ENCODE assay signal across 8 mouse cellular contexts in the genomic region with DNA sequence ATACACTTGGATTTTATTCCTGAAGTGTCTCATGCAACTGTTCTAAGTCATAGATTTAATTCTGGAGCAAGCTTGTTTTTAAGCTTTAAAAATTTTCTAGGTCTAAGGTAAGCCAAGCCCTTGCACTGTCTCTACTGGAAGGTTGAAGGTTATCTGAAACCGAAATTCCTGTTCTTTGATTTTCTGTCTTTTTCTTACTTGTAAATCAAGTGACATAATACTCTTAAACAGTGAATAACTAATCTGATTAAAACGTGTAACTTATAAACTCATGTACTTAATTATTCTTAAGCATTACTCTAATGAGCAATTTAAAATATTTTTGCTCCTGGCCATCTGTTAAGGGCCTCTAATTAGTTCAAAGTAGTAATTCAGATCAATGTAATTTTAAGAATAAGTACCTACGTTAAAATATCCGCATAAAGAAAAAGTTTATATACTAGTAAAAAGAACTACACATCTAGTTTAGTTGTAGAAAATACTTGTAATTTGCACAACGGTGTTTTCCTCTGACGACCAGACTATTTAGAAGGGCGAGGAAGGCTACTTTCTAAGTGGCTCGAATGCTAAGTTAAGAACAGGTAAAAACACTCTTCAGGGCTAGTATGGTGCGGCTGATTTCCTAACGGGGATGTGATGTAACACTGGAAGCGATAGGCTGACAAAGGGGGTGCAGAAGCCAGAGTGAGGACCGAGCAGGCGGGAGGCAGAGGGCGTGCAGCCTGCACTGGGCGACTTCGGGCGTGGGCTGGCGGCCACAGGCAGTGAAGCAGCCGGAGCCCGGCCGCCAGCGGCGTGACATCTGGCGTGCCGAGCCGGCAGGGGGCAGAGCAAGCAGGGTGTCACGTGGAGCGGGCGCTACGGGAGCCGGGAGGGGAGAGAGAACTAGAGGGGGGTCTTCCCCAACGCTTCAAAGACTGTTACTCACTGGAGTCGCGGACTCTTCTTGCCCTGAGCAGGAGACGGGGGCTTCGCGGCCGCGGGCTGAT. TPM values are rescaled to one million over a fixed set of nuclear protein-coding genes. Genes with fewer than 3 reads are reported as not detected.
DNase-seq lines count a peak whose midpoint lies in the region; ATAC-seq lines count a peak whose summit lies in the region.

No protein-coding gene starts in this region.

- H3K4me3 ChIP-seq in hindbrain, embryonic 14.5 days (replicated peaks; ENCODE audit: low read length): peak overlapping the region; percentile 90

- peak overlapping the region; percentile 95 for H3K9ac ChIP-seq in hindbrain, embryonic 14.5 days

- H3K36me3 ChIP-seq in hindbrain, embryonic 14.5 days (replicated peaks; ENCODE audit: control insufficient read depth, insufficient read depth): no peaks in the 10 kb centered on the region

- H3K27me3 ChIP-seq in hindbrain, embryonic 14.5 days (ENCODE audit: control insufficient read depth, insufficient read depth, low read length): no peaks in the 10 kb centered on the region

- H3K4me2 ChIP-seq in hindbrain, embryonic 14.5 days (replicated peaks): peak overlapping the region; percentile 69

- peak; percentile 97 for DNase-seq in NIH3T3 (ENCODE audit: low read depth)
- DNase-seq in cerebellum, postnatal 10 days: peak; percentile 89 to 92
- DNase-seq in frontal cortex, postnatal 14 days (ENCODE audit: low spot score in 2 of 2): peak; percentile 87 to 90
- peak; percentile 84 for DNase-seq in hindbrain, embryonic 14.5 days (ENCODE audit: low spot score)
- peak; percentile 93 to 95 for DNase-seq in layer of hippocampus, postnatal 36 days
- DNase-seq in lung, postnatal 36 days: peak; percentile 96
- peak; percentile 95 for DNase-seq in retina, postnatal 1 day
- peak; percentile 90 to 91 for DNase-seq in urinary bladder, adult 18-20 months (ENCODE audit: low spot score in 2 of 2)

- ATAC-seq in hindbrain, embryonic 14.5 days (ENCODE audit: low FRiP score): peak; percentile 65

- peaks cover 18% of the 10 kb centered on the region; the same call in 1 of the 2 replicates for H3K4me1 ChIP-seq in hindbrain, embryonic 14.5 days (replicated peaks; ENCODE audit: control insufficient read depth, insufficient read depth, low read length)

- H3K9me3 ChIP-seq in hindbrain, embryonic 14.5 days (ENCODE audit: control insufficient read depth, low read length): no peaks in the 10 kb centered on the region

- WGBS in hindbrain, embryonic 14.5 days: 2% methylated on average over 34 of the region's 39 CpGs

- H3K27ac ChIP-seq in hindbrain, embryonic 14.5 days: peak overlapping the region; percentile 99

RNA-seq across cellular contexts. Expression of a gene that starts 1.6 kb away (rescaled TPM):
- polyA plus RNA-seq in hindbrain, embryonic 14.5 days (2014; fragmentation: Nextera tagmentation; extraction: Ambion mirVana): 8.5 and 9.6 TPM in 2 replicates
- 10 to 100 TPM; 96.1 to 96.3 TPM for total RNA-seq in layer of hippocampus, postnatal 36 days (2021)

RNA-seq across cellular contexts. Expression of a gene that starts 1.6 kb away (rescaled TPM):
- polyA plus RNA-seq in hindbrain, embryonic 14.5 days (2014; fragmentation: Nextera tagmentation; extraction: Ambion mirVana): 0.83 and 1.1 TPM in 2 replicates
- 1 to 10 TPM; 1.1 to 2.0 TPM for total RNA-seq in layer of hippocampus, postnatal 36 days (2021)

RNA-seq across cellular contexts. Expression of a gene that starts 28.9 kb away (rescaled TPM):
- 0.39 TPM in 1 of 2 replicates, not detected in the other for polyA plus RNA-seq in hindbrain, embryonic 14.5 days (2014; fragmentation: Nextera tagmentation; extraction: Ambion mirVana)
- total RNA-seq in layer of hippocampus, postnatal 36 days (2021): 1 to 10 TPM; 2.9 to 4.1 TPM

RNA-seq across cellular contexts. Expression of a gene that starts 52.1 kb away (rescaled TPM):
- polyA plus RNA-seq in hindbrain, embryonic 14.5 days (2014; fragmentation: Nextera tagmentation; extraction: Ambion mirVana): not detected in 2 replicates
- not detected for total RNA-seq in layer of hippocampus, postnatal 36 days (2021)

Comparison
In these comparisons a context has a peak if more than half of its experiments do, and no peak if none do; other contexts are left out.
1. Peak in every context shown above with its lines: DNase-seq, ATAC-seq, H3K4me3 ChIP-seq and H3K27ac ChIP-seq.